Mouse (Mus musculus) CD4-positive, CD25-positive, alpha-beta regulatory T cell, adult 4 months (primary cell): ENCODE data around the gene Map3k7. TPM values are rescaled to one million over a fixed set of nuclear protein-coding genes. Genes with fewer than 3 reads are reported as not detected.

Source experiments
- ATAC-seq: one replicate; pipeline ENCODE4 v1.8.0; 2017
- polyA plus RNA-seq, 2 experiments: library from polyadenylated mRNA; unstranded; fragments of 100-300 nt; shearing (Covaris generic); gene quantifications; one replicate each; pipeline ENCODE4 v1.2.1; 2017

Gene Map3k7
- polyA plus RNA-seq, 2 experiments from 2014 or later, result 7.6 to 8.0 TPM

DNA sequence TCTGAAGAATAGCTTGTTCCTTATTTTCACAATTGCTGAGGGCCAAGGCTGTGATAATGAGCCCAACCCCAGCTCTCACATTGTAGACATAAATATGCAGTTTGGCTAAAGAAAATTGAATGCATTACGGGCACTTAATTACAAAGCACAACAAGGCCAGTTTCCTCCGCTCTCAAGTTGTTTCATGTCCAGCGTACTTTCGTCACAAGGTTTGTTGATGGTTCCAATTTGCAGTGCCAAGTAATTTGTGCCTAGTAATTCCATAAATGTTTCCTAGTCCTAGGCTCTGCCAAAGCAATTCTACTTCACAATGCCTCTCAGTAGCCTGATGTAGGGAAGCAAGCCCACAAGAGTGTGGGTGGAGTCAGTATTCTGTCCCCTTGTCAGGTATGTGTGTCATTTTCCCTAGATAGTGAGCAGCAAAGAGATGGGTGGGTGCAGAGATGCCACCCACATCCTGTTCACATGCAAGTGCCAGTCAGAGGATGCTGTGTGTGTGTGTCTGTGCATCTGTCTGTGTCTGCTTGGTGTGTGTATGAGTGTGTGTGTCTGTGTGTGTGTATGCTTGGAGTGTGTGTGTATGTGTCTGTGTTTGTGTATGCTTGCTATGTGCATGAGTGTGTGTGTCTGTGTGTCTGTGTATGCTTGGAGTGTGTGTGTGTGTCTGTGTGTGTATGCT lies 98.6 kb downstream of the Map3k7 start:
- ATAC-seq, result peak; percentile 94

DNA sequence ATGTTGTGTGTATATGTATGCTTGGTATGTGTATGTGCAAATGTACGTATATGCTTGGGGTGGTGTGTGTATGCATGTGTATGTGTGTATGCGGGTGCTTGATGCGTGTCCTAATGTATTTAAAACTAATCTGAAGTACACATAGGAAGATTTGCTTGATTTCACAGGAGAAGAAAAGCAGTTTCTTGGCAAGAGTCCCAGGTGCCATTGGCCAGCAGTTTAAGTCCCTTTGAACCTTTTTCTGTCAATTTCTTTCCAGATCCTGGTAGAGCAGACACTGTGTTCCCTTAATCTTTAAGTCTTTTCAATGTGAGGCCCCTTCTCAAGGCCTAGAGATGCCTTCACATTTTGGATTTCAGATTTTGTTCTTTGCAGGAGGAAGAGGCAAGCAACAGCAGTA lies 99.4 kb downstream of the Map3k7 start:
- no peak for ATAC-seq
